Mouse (Mus musculus) heart, postnatal 0 days (tissue): ENCODE results near the gene Proser2.

Experiments
- CTCF ChIP-seq: IDR thresholded peaks from 2 replicates; pipeline ENCODE4 v1.5.1; 2016; ENCODE audit warnings: antibody characterized with exemption, control low read depth, low read depth
- EP300 ChIP-seq: IDR thresholded peaks from 2 replicates; pipeline ENCODE4 v1.6.1; 2016; ENCODE audit warnings: antibody characterized with exemption, low read depth

GRCm38 (mm10) chr2:6060071-6060804 lies 69.8 kb downstream of the Proser2 start:
- TF ChIP-seq CTCF (no peak), EP300 (no peak)
